Mouse (Mus musculus) mature B cell (primary cell): ENCODE measurements at regions not wholly inside any gene's neighbourhood (a gene's known extent, or its start where the extent isn't known, plus 50 kb on each side); places are given as distances from the start of the nearest gene placed in this dataset.

ENCODE experiments used
- in situ Hi-C: fragments of 300-500 bp; cut with MboI; formaldehyde crosslinking; loops from 2 replicates; pipeline ENCODE4 v1.14.3; 2019

DNA sequence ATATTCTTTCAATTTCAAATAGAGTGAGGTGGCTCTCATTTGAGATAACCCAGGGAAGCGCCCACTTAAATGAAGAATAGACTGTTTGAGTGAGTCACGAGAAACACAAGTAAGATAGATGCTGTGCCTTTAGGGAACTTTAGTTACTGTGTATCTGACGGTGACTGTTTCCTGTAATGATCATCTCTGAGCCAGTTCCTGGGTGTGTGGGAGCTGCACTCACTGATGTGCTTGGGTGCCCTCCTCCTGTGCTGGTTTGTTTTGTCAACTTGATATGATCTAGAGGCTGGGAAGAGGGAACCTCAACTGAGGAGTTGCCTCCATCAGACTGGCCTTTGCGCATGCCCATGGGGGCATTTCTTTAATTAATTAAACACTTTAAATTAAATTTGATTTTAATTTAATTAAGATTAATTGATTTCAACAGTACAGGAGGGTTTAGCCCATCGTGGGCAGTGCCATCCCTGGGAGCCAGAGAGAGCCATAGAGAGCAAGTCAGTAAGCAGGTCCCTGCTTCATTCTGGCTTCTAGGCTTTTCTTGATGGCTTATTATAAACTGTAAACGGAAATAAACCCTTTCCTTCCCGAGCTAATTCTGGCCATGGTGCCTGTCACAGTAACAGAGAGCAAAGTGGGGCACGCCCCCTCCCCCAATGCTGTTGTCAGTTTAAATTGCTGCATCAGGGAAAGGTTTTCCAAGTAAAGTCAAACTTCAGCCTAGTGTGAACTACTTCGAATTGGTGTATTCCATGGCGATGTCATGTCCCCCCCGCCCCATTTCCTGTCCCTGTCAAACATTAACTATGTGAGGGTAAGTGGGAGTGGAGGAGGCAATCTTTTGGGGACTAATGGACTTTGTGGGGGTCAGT is 202.9 kb upstream of the Id2 start:
- in situ Hi-C loops = no loop called here

DNA sequence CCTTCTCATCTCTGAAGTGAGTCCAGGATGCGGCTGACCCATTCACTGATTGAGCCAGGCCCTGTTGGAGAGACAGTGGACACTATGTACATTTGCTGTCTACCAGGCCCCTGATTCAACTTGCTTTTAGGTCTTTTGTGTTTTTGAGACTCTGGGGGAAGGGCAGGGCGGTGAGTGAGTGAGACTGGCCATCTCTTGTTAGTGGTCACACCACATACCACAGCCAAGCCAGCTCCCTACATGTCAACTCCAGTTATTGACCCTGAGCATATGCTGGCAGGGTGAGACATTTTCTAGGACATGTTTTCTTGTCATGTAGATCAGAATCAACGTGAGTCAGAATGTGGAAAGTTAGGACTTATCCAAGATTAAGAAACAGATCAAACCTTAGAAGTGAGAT is 201.8 kb upstream of the Id2 start:
- in situ Hi-C loops = no loop called here

DNA sequence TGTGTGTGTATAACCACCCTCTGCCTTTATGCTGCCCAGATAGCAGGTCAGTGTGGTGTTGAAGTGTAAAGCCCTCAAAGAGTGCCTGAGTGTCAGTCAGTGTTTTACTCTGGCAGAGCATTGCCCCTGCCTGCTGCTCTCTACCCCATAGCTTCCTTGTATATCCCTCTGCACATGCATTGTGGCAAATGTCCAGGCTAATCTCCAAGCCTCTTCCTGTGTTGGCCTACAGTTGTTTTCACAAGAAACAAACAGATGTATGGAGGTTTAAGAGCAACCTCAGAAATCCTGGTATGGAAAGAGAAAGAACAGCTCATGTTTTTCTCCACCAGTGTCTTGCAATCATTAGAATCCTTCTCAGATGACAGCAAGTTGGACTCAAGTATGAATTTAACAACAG is 201.0 kb upstream of the Id2 start:
- in situ Hi-C loops = no loop called here

DNA sequence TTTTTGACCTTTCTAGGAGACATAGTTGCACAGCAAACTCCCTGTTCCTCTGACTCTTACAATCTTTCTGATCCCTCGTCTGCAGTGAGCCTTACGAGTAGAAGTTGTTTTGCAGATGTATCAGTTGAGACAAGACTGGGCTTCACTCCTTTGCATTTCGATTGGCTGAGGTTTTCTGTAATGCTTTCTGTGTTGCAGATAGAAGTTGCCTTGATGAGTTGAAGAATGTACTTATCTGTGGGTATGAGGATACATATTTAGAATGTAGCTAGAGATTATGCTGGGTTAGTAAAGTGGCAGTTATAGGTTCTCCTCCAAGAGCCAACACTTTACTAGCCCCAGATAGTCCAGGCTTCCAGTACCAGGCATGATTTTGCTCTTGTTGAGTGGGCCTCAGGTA is 199.7 kb upstream of the Id2 start:
- in situ Hi-C loops = no loop called here

DNA sequence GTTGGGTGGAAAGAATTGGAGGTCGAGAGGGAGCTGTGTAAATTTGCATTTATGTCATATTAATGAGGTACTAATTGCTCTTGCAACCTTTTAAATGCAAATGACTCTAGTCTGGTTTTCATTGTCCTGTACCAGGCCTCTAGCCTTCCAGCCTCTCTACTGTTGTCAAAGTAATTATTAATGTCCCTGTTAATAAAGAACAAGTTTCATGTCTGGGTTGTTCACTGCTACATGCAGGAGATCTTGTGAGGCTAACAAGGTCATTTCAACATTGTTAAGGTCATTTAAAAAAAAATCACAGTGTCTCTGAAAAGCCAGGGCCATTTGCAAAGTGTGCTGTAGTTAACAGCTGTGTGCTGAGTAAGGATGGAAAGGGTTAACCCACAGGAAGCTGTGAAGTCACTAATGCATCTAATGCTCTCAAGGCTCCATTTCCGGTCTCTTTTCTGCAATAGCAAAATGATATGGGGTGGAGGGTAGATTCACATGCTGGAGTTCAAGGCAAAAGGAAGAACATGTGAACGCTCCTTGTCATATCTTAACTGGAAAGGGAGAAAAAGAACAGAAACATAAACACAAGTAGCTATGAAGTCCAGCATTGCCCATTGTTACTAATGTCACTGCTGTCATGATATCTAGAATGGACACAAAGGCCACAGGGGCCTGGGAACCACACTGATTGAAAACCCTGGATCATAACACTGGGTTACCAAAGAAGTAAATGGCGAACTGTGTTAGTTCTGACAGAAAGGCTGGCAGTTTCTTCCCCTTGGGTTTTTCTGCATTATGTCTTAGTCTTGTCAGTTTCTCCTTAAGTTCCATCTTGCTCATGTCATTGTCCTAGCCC is 197.5 kb upstream of the Id2 start:
- in situ Hi-C loops = no loop called here

DNA sequence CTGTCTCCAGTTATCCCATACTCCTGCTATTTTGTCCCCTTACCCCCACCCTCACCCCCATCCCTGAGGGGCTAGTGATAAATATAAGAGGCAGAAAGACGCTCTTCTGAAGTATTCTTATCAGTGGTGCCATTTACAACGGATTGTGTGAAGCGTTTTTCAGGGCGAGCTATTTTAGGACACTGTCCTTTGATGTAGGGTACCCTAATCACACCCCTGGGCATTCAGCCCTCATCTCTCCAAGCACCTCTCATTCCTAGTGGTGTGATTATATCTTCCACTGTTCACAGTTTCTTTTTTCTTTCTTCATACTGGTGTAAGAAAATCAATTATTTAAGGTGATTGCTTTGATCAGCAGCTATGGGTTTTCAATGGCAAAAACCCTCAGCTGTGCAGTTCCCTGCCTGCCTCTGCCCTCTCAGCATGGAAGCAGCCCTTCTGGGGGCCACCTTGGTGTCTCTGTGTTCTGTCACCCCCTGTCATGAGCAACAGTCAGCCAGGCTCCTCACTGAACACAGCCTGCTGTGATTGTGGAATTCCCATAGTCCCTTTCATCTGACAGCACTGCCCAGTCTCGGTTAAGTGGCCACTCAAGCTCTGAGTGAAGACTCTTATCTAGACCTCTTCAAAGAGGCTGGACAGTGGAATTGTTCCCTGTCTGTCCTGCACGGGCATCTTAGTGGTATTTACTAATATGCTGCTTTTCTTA is 196.7 kb upstream of the Id2 start:
- in situ Hi-C loops = no loop called here

DNA sequence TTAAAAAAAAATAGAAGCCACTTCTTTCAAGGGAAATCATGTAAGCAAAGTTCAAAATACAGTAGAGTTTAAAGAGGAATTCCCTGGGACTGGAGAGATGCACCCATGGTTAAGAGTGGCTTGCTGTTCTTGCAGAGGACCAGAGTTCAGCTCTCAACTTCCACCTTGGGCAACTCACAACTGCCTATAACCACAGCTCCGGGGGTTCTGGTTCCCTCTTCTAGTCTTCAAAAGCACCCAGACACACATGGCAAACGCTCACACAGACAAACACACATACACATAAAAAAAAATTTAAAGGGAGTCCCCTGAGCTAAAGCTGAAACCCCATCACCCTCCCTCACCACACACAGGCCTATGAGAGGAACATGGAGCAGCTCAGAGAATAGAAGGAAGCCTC is 192.4 kb upstream of the Id2 start:
- in situ Hi-C loops = no loop called here

DNA sequence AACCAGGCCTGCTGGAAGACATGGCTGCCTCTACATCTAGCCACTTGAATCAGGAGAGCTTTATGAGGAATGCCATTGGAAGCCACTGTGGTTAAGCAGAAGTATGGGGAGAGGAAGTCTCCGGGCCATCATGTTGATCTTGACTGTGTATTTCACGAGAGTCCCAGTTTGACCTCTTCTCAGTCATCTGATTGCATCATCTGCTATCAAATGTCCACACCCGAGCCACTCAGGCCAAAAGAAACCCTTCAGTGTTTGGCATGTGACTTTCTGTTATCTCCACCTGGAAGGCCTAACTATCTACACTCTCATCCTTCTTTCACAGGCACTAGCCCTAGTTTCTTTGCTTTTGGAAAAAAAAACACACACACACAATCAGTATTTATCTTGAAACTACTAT is 186.9 kb upstream of the Id2 start:
- in situ Hi-C loops = no loop called here

DNA sequence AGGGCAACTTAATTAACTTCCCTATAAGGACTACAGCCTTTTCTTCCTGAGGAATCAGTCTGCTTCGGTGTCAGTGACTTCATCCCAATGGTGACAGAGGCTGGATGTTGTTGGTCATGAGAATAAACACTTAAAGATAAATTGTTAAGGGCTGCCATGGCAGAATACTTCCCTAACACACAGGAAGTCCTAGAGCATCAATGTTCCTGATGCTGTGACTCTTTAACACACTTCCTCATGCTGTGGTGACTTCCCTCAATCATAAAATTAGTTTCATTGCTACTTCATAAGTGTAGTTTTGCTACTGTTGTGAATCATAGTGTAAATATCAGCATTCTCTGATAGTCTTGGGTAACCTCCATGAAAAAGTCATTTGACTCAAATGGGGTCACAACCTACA is 184.5 kb upstream of the Id2 start:
- in situ Hi-C loops = no loop called here

DNA sequence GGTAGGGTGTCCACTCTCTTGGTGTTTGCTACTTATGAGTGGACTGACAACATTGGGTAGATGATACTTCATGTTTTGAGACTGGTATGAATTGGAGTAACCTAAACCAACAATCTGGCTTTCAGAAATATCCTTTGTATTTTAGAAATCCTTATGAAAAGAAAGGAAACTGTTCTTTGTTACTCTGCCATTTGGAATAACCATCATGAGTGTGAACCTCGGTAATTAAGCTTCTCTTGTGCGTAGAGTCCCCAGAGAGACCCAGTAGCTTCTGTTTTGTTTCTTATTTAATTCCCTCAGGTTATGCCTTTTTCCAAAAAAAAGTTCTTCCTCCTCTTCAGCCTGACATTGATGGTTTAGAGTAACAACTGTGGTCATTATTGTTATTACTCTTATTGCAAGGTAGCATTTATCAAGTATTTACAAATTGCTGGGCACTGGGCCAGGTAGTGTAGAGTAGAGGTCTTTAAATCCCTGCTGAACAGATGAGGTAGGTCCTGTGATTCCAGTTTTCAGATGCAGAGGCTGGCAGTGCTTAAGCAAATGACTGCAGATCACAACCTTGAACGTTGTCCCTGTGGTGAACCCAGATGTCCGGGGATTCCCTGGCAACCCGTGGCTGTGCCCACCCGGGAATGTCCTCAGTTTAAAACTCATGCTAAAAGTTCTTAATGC is 176.8 kb upstream of the Id2 start:
- in situ Hi-C loops = no loop called here

DNA sequence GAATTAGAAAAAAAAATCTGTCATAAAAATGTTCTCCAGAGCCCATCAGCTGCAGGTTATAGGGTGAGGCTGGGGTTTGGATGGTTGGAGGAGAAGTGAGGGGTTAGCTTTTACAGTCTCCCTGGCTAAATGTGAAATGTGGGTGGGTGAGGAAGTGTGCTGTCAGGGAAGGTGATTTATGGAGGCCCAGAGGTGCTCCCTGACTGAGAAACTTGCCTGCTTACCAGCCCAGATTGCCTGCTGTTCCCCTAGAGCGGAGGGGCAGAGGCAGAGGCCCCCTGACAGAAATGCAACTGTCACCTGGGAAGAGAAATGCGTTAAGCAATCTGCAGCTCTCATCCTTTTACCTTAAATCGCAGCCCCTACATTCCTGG is 175.8 kb upstream of the Id2 start:
- in situ Hi-C loops = no loop called here

DNA sequence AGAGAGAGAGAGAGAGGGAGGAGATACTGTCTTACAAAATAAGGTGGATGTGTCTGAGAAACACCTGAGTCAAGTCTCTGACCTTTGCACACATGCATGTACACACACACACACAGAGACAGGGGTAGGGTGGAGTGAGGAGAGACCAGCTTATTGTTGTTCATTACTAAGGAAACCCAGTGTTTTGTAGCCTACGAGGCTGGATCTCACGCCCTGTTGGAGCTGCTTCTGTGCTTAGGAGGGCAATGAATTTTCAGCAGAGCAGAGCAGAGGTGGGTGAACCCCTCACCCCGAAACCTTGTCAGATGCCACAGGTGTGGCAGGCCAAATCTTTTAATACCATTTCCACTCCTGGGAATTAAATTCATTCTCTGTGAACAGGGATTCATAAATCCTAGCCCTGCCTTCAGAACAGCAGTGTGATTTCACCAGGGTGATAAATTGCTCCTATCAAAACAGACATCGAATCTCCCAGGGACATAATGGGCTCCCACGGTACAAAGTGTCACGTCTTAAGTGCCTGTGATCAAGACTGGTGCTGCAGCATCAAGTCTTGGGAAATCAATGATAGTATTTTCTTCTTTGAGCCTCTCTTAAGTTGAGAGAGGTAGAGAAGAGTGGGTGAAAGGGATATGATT is 175.3 kb upstream of the Id2 start:
- in situ Hi-C loops = no loop called here

DNA sequence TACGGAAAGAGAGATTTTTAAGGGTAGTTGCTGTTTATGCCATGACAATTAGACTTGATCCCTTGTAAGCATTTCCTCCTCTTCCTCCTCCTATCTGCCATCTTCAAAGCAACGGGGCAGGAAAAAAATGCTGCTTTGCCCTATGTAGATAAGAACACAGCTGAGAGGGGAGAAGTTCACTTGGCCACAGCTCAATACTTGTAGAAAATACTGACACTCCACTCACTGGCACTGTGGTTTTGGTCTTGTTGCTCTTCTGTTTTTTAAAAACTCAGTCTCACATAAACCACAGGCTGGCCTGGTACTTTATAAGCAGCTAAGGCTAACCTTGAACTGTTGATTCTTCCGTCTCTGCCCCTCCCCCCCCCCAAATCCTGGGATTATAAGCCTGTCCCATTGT is 172.9 kb upstream of the Id2 start:
- in situ Hi-C loops = no loop called here

DNA sequence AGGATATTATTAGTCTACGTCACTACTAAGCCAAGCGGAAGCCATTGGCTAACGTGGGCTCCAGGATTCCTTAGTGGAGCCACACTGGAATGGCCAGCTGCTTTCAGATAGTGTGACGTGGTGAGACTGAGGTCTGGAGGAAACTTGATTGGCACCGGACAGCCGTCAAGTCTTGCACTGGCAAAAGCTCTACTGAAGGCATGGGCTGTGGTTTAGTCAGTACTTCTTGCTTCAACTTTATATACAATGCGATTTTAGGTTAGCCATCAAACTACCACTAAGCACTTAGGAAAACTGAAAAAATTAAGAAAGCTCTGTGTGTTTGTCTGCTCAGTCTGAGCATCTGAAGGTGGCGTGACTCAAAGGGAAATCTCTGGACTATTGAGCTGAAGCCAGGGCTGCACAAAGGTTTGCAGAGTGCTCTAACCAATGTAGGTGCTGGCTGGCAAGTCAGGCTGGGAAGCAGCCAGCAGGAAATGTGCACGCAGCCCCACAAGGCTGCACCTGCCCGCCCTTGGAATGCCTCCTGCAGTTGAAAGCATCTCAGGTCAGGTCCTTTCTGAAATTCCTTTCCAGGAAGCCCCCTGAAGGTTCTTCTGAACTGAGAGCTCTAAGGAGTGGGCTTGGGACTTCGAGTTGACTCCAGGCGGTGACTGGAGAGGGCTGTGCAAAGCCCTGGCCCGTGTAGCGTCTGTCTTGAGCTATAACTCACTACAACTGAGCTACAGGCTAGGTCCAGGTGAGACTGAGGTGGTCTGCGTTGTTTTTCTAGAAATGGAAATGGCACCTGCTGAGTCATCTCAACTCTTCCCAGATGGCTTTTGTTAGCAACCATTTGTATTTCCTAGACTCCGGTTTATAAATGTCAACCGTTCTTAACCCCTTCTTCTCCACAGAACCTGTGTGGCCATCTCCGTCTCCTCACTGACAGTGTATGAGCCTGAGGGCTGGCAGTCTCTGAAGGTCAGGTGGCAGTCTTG is 172.2 kb upstream of the Id2 start:
- in situ Hi-C loops = no loop called here

DNA sequence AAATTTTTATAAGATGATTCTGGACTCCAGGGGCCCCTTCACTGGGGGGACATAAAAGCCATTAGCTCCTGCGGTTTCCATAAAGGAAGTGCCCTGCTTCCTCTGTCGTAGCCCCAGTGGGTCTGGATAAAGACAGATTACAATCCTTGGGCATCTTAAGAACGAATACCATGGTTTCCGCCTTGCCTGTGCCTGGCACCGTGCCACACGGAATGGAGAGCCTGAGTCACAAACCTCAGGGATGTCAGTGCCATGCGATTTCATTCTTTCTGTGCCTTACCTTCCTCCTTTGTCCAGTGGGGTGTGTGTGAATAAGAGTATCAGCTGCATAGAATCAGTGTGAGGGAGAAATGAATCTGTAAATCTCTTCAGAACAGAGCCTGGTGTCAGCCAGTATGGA is 171.4 kb upstream of the Id2 start:
- in situ Hi-C loops = no loop called here

DNA sequence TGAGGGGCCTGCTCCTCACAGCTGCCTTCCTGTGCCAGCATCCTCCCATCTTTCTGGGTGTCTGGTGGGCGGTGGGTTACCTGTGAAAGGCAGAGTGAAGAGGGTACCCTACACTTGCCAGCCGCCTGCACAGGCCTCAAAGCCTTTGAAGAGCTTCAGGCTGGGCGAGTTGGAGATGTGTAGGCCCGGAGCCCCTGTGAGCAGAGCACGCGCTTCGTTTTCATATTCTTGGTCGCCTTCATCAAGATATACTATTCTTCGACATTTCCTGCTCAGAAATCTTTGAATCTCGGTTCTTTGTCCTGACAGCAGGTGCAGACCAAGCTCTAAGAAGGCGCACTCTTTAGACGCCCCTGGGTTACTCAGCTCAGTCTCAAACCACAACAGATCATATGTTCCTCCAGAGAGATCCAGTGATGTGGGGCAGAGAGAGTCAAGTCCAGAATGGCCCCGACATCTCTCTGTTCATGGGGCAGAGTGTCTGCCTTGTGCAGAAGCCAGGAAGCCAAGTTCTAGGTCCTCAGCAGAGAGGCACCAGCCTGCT is 170.7 kb upstream of the Id2 start:
- in situ Hi-C loops = no loop called here

DNA sequence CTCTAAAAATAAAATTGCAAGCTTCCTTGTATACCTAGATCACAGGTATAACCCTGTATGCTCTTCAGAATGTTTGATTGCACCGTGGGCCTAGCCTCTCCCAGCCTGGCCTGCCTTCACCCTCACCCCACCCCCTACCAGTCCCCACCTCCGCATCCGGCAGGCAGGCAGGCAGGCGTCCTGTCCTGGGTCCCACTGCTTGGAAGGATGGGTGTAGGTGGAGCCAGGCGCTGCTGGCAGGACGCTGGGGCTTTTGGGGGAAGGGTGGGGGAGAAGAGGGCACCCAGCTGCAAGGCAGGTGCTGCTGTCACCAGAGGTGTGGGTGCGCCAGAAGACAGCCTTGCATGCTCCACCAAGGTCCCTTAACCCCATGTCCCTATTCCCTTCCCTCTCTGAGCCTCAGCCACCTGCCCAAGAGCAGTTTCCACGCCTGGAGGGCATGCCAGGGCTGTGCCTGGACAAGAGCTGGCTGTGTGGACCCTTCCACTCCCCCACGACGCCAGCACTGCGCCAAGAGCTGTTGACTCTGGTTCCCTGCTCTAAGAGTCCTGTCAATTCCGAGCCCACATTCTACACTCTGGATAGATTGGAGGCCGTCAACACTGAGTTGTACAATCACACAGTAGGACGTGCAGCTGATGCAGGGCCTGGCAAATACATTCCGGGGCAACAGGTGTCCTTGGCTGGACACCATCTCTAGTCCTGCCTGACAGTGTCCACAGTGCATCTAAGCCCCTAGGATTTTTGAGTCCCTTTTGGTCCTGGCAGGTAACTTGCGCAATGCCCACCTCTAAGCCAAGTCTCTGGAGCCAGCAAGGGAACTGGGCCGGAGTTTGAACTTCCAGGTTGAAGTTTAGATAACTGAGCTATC is 170.0 kb upstream of the Id2 start:
- in situ Hi-C loops = no loop called here

DNA sequence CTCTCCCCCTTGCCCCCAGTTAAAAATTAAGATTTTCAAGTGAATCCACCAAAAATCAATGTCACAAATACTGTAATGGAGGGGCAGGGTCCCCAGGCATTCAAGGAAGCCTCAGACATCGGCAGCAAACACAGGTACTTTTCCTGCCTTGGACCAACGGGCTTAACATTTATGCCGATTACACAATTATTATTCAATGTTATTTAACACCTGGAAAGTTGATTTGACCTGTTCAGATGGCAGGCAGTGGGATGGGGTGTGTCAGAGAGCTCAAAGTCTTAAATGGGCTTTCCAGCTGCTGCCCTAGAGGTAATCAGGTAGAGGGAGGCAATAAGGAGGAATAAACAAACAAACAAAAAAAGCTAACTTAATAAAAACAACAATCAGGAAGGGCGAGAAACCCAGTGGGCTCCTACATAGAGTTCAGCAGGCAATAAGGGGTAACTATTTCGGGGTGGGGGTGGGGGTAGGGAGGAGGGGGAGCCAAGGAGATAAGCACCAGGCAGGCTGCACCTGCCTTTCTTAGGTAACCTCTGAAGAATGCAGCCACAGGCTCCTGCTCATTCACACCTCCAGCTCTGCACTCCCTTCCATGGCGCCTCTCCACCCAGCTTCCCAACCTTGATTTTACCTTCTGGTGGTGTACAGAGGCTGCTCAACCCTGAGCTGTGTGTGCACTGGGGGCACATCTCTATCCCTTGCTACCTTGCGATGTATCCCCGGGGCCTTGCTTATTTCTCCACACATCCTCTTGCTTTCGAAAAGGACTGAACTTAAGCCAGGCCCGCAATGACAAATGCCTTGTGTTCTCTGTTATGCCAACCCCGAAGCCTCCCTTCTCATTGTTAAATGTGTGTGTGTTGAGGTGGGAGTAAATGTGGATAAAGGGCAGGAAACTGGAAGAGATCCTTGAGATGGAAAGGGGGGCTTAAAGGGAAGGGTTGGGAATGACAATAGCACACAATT is 168.9 kb upstream of the Id2 start:
- in situ Hi-C loops = no loop called here
